Mouse (Mus musculus): ENCODE results near the gene Sult2b1.
A peak's percentile ranks its signal among the peaks of the same experiment; 100 is the strongest.

GRCm38 (mm10) chr7:45710477-45711191 is 73.8 kb downstream of the Sult2b1 start:
- TF ChIP-seq POLR2A (IDR thresholded peaks at IDR 0.05; ENCODE audit: extremely low read depth, insufficient read depth, low read length): peak; percentile 25; the same call in 1 of the 2 replicates
- TF ChIP-seq CTCF (IDR thresholded peaks at IDR 0.05; ENCODE audit: low read depth, low read length): peak; percentile 13; the same call in 1 of the 2 replicates

All from liver, adult 2 months (tissue).